Mouse (Mus musculus) MN1 (cell line): Measurements from ENCODE around the gene Tmem217.
"Not testable (repeated sequence)": the region's sequence is repeated elsewhere in the genome, so short reads cannot be mapped to it uniquely, and the experiment has no call there.

Experiments
- DNase-seq: peaks from one replicate; pipeline ENCODE4 v3.0.0-alpha.2; 2016; ENCODE audit warnings: low spot score

The Tmem217 gene

DNA sequence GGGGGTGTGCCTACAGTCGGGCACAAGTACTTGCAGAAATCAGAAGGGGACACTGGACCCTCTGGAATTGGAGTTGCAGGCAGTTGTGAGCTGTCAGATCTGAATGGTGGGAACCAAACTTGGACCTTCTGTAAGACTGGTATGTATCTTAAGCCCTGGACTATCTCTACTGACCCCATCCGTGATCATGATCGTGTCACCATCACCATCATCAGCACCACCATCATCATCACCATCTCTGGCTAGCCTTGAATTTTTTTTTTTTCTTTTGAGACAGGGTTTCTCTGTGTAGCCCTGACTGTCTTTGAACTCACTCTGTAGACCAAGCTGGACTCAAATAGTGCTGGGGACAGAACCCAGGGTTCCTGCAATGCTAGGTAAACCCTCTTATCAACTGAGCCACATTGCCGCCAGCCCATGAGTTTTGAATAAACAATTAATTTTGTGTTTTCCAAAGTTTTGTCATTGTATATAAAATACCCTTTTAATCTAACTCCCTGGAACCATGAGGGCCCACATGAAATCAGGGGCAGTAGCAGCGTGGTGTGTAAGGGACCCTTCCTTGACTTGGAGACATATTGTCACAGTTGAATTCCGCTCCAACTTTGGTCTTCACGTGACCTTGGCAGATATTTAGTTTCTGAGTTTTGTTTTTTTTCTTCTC, 50.0 kb downstream of the Tmem217 start:
- DNase-seq: no peak

DNA sequence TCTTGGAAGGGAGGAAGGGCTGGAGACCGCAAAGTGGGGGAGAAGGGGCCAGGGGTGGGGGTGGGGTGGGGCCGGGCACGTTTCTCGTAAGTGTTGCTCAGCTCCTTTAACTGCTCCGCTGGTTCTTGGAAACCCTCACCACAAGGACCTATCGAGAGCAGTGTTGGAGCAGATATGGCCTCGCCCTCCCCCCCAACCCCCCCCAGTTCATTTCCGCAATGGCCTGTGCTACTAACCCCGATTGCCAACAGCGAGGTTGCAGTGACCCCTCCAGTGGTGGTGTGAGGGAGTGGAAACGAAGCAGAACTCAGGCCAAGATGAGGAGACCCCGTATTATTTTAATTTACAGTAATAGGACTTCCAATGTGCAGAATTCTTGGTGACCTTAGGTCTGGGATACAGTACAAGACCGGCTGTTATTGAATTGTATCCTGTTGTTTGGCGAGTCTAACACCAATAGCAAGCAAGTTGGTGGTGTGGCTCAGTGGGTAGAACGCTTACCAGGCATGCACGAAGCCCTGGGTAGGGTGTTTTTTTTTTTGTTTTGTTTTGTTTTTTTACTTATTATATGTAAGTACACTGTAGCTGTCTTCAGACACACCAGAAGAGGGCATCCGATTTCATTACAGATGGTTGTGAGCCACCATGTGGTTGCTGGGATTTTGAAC, 51.2 kb downstream of the Tmem217 start:
- no peak for DNase-seq

DNA sequence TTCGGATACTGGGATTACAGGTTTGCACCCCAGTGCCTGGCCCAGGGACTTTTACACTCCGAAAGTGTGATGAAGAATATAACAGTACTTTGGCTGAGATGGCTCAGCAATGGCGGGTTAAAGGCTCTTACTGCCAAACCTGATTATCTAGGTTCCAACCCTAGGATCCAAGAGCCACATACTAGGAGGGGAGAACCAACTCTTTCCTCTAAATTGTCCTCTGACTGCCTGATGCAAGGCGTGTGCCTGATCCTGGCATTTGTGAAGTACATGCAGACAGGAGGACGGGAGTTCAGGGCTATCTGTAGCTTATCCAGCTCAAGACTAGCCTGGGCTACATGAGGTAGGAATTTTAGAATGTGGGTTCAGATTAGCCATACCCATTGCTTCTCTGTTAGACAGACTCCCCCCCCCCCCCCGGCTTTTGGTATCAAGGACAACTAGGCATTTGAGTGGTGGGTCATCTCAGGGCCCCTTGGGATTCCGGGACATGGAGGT, 51.9 kb downstream of the Tmem217 start:
- no peak for DNase-seq

DNA sequence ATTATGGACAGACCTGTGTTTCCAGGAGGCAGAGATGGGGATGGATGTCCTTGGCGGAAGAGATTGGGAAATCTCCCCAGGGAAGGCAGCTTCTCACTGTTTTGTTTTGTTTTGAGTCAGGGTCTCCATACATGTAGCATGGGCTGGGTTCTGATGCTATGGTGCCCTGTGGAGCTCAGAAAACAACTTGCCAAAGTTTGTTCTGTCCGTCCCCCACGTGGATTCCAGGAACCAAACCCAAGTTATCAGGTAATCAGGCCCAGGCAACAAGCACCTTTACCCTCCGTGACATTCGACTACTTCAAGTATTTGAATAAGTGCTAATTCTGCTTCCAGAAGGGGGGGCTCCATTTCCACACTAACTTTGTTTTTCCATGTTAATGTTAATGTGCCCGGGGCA, 52.7 kb downstream of the Tmem217 start:
- no peak for DNase-seq

DNA sequence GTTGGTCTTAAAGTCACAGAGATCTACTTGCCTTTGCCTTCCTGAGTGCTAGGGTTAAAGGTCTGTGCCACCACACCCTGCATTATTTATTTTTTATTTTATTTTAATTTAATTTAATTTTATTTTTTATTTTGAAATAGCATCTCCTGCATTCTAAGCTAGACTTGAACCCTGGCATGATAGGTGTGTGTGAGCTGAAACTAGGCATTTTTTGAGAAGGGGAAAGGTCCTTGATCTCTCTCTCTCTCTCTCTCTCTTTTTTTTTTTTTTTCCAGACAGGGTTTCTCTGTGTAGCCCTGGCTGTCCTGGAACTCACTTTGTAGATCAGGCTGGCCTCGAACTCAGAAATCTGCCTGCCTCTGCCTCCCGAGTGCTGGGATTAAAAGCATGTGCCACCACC, 53.2 kb downstream of the Tmem217 start:
- not testable (repeated sequence) for DNase-seq

DNA sequence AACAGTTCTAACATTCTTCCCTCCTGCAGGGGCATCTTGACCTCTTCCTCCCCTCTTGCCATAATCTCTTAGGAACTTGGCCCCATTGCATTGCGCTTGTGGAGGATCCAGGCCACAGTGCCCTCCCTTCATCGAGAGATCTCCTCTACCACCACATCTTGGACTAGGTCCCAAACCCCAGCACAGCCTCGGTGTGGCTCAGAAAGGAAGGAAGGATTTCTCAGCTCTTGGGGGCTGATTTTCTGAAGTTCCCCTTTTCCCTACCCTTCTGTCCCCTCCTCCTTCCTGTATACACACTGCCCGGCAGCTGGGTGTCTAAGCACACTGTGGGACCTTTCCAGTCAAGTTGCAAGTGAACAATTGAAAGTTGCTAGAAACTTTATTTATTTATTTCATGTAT, 54.2 kb downstream of the Tmem217 start:
- no peak for DNase-seq

DNA sequence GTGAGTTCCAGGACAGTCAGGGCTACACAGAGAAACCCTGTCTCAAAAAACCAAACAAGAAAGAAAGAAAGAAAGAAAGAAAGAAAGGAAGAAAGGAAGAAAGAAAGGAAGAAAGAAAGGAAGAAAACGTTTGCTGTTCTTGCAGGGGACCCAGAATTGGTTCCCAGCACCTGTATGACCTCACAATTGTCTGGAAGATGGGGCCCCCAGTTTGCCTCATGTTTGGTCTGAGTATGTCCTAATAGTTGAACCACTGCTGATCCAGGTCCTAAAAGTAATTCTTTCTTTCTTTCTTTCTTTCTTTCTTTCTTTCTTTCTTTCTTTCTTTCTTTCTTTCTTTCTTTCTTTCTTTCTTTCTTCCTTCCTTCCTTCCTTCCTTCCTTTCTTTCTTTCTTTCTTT, 54.7 kb downstream of the Tmem217 start:
- not testable (repeated sequence) for DNase-seq

DNA sequence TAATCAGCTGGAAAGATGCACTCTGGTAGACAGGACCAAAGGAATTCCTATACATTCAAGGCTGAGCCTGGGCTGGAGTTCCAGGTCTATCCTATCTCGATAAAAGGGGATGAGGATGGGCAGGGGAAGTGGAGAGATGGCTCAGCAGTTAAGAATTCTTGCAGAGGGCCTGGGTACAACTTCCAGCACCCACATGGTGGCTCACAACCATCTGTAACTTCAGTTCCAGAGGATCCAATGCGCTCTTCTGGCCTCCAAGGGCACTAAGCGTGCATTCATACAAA, 55.2 kb downstream of the Tmem217 start:
- DNase-seq: no peak

DNA sequence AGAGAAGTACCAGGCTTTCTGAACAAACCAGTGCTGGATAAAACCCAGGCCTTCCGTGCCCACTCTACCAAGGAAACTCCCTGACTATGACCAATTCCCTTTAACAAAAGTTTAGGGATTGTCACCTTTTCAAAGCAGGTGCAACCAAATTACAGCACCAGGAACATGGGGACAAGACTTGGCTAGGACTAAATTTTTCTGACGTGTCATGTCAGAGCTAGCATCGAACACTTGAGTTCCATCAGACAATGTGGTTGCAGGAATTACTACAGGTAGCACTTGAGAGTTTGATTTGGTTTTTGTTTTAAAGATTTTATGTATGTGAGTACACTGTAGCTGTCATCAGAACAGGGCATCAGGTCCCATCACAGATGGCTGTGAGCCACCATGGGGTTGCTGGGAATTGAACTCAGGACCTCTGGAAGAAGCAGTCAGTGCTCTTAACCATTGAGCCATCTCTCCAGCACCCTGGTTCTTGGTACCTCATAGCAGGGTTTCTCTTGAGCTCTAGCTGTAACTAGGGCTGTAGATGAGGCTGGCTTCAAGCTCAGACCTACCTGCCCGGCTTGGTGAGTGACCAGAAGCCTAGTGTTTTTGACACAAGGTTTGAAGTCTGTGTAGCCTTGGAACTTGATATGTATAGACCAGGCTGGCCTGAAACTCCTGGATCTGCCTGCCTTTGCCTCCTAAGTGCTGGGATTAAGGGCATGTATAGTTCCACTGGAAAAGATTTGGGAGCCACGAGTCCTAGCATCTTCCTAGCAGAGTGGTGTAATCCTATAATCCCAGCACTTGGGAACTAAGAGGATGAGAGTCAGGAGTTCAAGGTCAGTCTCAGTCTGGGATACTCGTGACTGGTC, 55.7 kb downstream of the Tmem217 start:
- DNase-seq: no peak

DNA sequence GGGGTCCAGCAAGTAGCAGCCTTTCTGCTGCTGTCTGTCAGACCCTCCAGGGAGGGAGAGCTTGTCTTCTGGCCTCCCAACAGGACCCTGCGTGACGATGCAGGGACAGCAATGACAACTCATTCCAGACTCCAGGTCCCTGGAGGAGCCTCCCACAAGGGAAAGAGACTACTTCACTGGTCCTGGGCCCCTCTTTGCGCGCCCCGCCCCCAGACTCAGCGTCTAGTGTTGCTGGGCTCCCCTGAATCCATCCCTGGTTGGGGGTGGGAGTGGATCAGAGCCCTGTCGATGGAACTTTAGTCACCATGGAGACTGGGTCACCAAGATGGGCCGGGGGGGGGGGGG, 57.5 kb downstream of the Tmem217 start:
- DNase-seq: no peak

DNA sequence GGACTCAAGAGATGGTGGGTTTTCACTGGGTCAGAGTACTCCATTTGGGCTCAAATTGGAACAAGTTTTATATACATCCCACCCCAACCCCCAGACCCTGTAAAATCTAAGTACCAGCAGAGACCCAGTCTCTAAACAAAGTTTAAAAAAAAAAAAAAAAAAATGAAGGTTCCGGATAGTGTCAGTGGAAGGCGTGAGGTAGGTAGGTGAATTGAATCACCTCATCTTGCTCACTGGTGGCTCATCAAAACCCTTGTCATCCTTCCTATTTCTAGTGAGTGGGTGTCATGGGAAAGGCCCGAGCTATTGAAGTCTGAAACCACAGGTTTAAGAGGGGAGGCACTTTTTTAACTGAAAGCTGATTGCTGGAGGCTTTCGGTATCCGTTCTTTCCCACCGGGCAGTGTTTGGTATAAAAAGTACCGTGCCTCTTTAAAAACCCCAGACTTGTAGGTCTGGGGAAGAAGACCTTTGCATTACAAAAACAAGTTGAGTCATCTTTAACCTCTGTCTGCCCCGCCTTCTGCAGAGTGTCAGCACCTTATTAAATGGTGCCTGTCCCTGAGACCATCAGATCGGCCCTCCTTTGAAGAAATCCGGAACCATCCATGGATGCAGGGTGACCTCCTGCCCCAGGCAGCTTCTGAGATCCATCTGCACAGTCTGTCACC, 58.0 kb downstream of the Tmem217 start:
- DNase-seq: no peak

DNA sequence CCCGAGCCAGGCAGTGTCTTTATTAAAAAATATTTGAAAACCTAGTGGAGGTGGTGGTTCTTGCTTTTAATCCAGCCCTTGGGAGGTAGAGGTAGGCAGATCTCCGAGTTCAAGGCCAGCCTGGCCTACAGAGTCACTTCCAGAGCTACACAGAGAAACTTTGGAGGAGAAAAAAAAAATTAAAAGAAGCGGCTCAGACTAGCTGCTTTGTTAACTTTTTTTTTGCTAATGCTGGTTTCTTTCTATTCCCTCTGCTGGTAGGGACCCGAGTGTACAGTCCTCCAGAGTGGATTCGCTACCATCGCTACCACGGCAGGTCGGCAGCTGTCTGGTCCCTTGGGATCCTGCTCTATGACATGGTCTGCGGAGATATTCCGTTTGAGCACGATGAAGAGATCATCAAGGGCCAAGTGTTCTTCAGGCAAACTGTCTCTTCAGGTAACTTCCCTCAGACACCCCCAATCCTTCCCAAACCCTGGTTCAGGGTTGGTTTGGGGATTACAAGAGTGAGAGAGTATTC, 58.7 kb downstream of the Tmem217 start:
- no peak for DNase-seq

DNA sequence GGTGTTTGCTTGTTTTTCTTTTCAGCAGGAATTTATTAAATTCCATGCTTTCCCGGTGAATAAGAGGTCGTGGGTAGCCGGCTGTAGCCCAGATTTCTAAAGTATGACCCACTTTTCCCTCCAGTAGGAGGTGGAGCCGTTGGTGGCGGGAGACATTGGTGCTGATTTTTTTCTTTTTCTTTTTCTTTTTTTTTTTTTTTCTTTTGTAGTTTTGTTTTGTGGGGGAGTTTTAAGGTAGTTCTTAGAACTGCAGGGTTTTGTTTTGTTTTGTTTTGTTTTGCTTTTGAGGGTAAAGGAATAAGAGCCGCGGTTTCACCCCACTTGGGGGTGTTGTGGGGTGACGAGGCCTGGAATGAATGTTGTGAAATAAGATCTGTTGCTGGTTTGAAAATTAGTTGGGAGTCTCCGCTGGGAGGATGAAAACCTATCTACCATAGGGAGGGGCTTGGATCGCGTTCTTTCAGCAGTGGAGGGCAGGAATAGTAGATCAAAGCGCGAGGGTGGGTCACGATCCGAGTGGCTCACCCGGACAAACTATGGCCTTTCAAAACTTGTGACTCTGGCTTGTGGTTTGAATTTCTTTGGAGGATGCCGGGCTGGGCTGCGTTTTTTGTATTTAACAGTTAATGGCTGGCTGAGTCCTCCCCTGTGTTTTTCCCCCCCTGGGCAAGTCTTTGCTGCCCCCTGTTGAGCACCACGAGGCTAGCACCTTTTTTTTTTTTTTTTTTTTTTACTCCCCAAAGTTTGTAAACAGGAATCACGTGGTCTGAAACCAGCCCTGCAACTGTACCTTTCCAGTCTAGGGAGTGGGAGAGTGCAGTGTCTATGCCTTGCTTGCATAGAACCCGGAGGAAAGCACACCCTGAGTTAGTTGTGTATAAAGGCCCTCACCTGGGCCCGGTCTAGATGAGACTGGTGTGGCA, 59.7 kb downstream of the Tmem217 start:
- DNase-seq: peak; percentile 88

DNA sequence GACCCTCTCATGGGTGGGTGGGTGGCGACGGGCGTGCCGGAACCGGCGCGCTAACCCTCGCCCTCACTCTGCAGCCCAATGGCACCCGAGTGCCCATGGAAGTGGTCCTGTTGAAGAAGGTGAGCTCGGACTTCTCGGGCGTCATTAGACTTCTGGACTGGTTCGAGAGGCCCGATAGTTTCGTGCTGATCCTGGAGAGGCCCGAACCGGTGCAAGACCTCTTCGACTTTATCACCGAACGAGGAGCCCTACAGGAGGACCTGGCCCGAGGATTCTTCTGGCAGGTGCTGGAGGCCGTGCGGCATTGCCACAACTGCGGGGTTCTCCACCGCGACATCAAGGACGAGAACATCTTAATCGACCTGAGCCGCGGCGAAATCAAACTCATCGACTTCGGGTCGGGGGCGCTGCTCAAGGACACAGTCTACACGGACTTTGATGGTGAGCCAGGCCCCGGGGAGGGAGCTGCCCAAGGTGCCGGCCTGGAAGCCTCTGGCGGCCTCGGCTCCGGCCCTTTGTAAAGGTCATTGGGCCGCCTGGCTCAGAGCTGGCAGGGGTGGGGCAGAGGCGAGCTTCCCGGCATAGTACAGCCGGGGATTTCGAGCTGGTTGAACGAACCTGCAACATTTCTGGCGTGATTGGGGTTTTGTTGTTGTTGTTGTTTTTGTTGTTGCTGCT, 60.5 kb downstream of the Tmem217 start:
- peak; percentile 59 for DNase-seq

DNA sequence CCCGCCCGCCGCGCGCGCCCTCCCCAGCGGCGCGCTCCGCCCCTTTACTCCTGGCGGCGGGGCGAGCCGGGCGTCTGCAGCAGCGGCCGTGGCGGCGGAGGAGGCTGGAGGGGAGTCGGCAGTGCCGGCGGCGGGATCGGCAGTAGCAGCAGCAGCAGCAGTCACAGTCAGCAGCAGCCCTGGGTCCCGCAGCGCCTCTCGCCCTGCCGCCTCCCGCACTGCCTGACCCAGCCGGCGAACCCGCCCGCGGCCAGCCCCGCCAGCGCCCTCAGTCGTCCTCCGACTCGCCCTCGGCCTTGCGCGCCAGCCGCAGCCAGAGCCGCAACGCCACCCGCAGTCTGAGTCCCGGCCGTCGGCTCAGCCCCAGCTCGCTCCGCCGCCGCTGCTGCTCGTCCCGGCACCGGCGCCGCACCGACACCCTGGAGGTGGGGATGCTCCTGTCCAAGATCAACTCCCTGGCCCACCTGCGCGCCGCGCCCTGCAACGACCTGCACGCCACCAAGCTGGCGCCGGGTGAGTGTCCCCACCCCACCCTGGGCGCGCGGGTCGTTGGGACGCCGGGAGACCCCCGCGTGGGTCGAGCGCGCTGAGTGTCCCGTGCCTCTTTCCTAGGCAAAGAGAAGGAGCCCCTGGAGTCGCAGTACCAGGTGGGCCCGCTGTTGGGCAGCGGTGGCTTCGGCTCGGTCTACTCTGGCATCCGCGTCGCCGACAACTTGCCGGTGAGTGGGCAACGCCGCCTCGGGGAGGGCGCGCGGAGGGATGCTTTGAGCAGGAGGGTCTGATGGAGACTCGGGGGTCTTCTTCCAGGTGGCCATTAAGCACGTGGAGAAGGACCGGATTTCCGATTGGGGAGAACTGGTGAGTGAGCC, 61.2 kb downstream of the Tmem217 start, which contains the start of gene Pim1:
Pim1 (plus strand) TSS at position 41 of the 869 bp plus-strand sequence.
- DNase-seq: peak; percentile 76

DNA sequence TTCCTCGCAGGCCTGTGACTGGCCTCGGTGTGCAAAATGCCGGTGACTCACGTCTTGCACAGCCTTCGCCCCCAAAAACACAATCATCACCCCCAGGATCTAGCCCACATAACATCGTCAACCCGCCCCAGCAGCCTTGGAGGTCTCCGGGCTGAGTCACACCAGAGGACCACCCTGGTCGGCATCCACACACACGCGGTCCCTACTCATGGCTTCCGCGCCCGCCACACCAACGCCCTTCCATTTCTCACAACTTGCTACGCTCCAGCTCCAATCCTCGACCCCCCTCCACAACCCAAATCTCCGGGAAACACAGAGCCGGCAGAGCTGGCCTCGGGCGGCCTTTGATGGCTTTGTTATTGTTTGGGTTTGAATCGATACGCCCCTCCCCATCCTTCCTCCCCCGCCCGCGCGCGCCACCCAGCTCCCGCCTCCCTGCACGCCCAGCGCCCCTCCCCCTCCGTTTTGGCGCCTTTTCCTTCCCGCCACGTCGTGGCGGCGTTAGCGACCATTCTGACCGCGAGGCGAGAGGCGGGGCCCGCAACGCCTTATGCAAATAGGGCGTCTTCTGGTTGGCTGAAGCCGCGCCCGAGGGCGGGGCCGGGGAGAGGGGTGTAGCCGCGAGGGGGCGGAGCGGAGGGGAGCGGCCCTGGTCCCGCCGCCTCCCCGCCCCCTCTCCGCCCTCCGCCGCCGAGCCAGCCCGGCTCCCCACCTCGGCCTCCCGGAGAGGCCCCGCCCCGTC, 62.0 kb downstream of the Tmem217 start:
- peak; percentile 99 for DNase-seq

DNA sequence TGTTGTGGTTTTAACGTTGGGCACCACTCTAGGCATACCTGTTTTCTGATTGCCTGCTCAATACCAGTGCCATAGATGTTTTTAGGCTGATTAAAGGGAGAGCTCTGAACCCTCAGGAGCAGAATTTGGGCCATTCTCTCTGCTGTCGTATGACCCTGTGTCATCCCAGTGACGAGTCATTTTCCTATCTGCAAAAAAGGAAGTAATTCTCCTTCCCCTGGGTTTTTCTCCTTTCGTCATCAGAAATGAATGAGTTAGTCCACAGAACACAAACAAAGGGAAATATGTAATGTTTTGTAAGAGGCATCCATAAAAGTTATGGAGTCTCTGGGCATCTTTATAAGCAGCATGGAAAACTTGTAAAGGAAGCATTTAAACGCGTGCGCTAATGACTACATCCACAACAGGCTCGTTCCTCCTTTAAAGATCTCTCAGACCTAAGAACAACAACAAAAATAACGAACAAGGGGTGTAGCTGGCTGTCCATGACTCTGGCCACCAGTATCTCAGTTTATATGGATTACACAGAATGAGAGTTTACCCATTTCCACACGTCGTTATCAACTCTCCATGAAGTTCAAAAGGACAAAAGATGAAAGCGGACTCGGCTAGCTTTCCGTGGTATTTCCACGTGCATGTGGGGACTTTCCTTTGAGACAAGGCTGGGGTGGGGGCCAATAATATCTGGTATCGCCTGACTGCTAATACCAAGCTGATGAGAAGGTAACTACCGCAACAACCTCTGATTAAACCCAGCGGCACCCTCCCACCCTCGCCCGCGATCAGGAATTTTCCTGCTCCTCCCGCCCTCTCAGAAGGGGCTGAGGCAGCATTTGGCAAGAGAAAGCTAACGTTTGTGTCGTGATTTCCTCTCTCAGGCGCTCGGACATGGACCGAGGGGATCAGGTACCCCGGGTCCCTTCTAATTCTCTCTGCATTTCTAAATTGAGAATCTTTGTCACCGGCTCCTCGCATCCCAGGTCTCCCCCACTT, 62.9 kb downstream of the Tmem217 start:
- peak; percentile 61 for DNase-seq
